Mouse (Mus musculus): ENCODE results near the gene Slc4a7.

Gene Slc4a7

GRCm38 (mm10) chr14:14701710-14702329 lies at the start of gene Slc4a7:
Gene Slc4a7 (plus strand): TSS chr14:14702279.
- DNase-seq (ENCODE audit: low spot score) = no peak

- no peak for DNase-seq (ENCODE audit: low spot score)
These were observed 31.5 kb upstream of the Slc4a7 start for GRCm38 (mm10) chr14:14670597-14670996.

GRCm38 (mm10) chr14:14681611-14682010 lies 20.5 kb upstream of the Slc4a7 start:
- DNase-seq (ENCODE audit: low spot score) = no peak

- DNase-seq (ENCODE audit: low spot score) = no peak
These were observed 17.3 kb upstream of the Slc4a7 start for GRCm38 (mm10) chr14:14684771-14685170.

- DNase-seq (ENCODE audit: low spot score) = peak; percentile 10
These were observed 16.0 kb upstream of the Slc4a7 start for GRCm38 (mm10) chr14:14686101-14686551.

GRCm38 (mm10) chr14:14687258-14687890 lies 14.7 kb upstream of the Slc4a7 start:
- no peak for DNase-seq (ENCODE audit: low spot score)

- peak; percentile 88 for DNase-seq (ENCODE audit: low spot score)
These were observed 593 bp downstream of the Slc4a7 start for GRCm38 (mm10) chr14:14702399-14703345.

- DNase-seq (ENCODE audit: low spot score) = peak; percentile 66
These were observed 1.3 kb downstream of the Slc4a7 start for GRCm38 (mm10) chr14:14703346-14703871.

- DNase-seq (ENCODE audit: low spot score) = no peak
These were observed 2.6 kb downstream of the Slc4a7 start for GRCm38 (mm10) chr14:14704651-14705050.

GRCm38 (mm10) chr14:14705126-14705525 lies 3.0 kb downstream of the Slc4a7 start:
- DNase-seq (ENCODE audit: low spot score) = no peak

- DNase-seq (ENCODE audit: low spot score) = no peak
These were observed 4.3 kb downstream of the Slc4a7 start for GRCm38 (mm10) chr14:14706381-14706780.

GRCm38 (mm10) chr14:14707061-14707460 lies 5.0 kb downstream of the Slc4a7 start:
- no peak for DNase-seq (ENCODE audit: low spot score)

- no peak for DNase-seq (ENCODE audit: low spot score)
These were observed 6.9 kb downstream of the Slc4a7 start for GRCm38 (mm10) chr14:14709021-14709420.

GRCm38 (mm10) chr14:14714130-14714529 lies 12.1 kb downstream of the Slc4a7 start:
- DNase-seq (ENCODE audit: low spot score) = no peak

- no peak for DNase-seq (ENCODE audit: low spot score)
These were observed 13.7 kb downstream of the Slc4a7 start for GRCm38 (mm10) chr14:14715794-14716193.

GRCm38 (mm10) chr14:14716843-14717242 lies 14.8 kb downstream of the Slc4a7 start:
- no peak for DNase-seq (ENCODE audit: low spot score)

- DNase-seq (ENCODE audit: low spot score) = no peak
These were observed 16.5 kb downstream of the Slc4a7 start for GRCm38 (mm10) chr14:14718556-14718955.

GRCm38 (mm10) chr14:14781169-14781568 lies 79.1 kb downstream of the Slc4a7 start:
- no peak for DNase-seq (ENCODE audit: low spot score)

- DNase-seq (ENCODE audit: low spot score) = no peak
These were observed 82.1 kb downstream of the Slc4a7 start for GRCm38 (mm10) chr14:14784223-14784622.

- no peak for DNase-seq (ENCODE audit: low spot score)
These were observed 84.9 kb downstream of the Slc4a7 start for GRCm38 (mm10) chr14:14786979-14787378.

GRCm38 (mm10) chr14:14789840-14790470 lies 87.9 kb downstream of the Slc4a7 start:
- DNase-seq (ENCODE audit: low spot score) = no peak

- no peak for DNase-seq (ENCODE audit: low spot score)
These were observed 97.8 kb downstream of the Slc4a7 start for GRCm38 (mm10) chr14:14799861-14800260.
